Mouse (Mus musculus) liver, embryonic 14.5 days (tissue): ENCODE measurements at regions not wholly inside any gene's neighbourhood (a gene's known extent, or its start where the extent isn't known, plus 50 kb on each side); places are given as distances from the start of the nearest gene placed in this dataset.

Source experiments
- CTCF ChIP-seq: IDR thresholded peaks from 2 replicates; pipeline ENCODE4 v1.5.1; 2016; ENCODE audit warnings: antibody characterized with exemption, low read depth, control low read depth
- EP300 ChIP-seq: IDR thresholded peaks from 2 replicates; pipeline ENCODE4 v1.6.1; 2016; ENCODE audit warnings: antibody characterized with exemption, low read depth

- TF ChIP-seq CTCF (no peak), EP300 (no peak)
These were observed 73.6 kb downstream of the Tmem270 start for GRCm38 (mm10) chr5:134832896-134833295.
